Mouse (Mus musculus) heart, adult 2 months (tissue): ENCODE measurements around the gene Cbx7.

Experiments used
- CTCF ChIP-seq: fragments of 200-600 bp; IDR thresholded peaks from 2 replicates; pipeline ENCODE4 v1.8.1; 2022; ENCODE audit warnings: antibody characterized with exemption, mild to moderate bottlenecking, moderate library complexity
- POLR2A ChIP-seq: fragments of 200-500 bp; IDR thresholded peaks from 2 replicates; pipeline ENCODE4 v1.6.1; 2011; ENCODE audit warnings: mild to moderate bottlenecking, low read depth, low read length, control low read depth; ENCODE audit not compliant: insufficient read depth

GRCm38 (mm10) chr15:80011194-80011593 is 40.3 kb upstream of the Cbx7 start:
- TF ChIP-seq CTCF = no peak
- no peak for TF ChIP-seq POLR2A
